Mouse (Mus musculus): ENCODE measurements around the gene Chchd6.

Chchd6 gene

DNA sequence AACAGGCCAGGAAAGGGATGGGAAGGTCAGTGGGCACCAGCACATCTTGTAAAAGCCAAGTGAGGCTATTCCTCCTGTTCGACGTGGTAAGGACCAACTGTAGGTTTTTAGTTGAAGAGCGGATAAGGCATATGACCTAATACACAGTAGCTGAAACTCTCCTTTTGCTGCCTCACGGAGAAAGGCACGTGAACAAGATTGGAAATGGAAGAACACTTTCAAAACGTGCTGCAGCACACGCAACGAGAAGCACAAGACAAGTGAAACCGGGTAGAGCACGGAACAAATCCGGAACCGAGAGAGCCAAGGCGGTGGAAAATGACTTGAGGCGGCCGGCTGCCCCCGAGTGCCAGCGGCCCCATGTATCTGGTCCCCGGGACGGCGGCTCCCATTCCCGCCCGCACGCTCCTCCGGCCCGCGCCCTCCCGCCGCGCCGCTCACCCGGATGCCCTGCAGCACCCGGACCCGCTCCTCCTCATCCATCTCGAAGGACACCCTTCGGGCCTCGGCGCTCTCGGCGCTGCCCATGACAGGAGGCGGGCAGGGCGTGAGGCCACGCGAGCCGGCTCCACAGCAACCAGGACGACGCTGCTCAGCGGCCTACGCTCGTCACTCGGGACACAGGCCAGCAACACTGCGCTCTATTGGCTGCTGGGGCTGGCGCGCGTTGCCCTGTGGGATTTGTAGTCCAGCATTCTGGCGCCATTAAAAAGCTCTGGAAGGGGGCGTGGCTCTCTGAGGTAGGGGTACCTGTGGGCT lies at the start of gene Chchd6:
Gene Chchd6, minus strand, starts transcription at position 635 of the 759 bp plus-strand sequence.
- DNase-seq (ENCODE audit: low read depth) = peak; percentile 89

DNA sequence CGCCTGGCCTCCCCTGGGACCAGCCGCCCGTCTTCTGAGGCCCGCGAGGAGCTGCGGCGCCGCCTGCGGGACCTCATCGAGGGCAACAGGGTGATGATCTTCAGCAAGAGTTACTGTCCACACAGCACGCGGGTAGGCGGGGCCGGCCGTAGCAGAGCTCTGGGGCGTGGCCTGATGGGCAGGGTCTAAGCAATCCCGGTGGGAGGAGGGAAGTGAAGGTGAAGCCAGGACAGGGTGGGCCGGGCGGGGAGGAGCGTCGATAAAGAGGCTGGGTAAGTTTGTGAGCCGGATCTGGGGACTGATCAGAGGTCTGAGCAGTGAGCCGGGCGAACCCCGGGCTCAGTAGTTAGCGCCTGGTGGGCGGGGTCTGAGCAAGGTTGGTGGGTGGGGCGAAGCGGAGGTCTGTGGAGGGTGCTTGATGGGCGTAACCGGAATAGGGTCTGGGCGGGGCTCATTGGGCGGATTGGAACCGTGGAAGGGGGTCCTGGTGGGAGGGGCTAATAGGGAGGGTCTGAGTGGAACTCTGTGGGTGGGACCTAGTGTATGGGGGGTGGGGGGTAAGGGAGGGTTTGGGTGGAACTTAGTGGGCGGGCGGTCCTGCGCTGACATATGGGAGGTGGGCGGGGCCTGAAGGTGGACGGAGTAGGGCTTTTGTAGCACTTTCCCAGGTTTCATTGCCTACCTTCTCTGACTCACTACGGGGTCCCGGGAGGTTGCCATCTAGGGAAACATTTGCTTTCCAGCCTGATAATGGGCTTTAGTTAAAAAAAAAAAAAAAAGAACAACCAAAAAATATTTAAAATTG lies 49.0 kb upstream of the Chchd6 start:
- peak; percentile 57 for DNase-seq (ENCODE audit: low read depth)

- DNase-seq (ENCODE audit: low read depth) = peak; percentile 60
Measured at GRCm38 (mm10) chr6:89643798-89644270, 48.4 kb upstream of the Chchd6 start, which contains the start of gene Txnrd3. Txnrd3 (plus strand) TSS chr6:89643988.

DNA sequence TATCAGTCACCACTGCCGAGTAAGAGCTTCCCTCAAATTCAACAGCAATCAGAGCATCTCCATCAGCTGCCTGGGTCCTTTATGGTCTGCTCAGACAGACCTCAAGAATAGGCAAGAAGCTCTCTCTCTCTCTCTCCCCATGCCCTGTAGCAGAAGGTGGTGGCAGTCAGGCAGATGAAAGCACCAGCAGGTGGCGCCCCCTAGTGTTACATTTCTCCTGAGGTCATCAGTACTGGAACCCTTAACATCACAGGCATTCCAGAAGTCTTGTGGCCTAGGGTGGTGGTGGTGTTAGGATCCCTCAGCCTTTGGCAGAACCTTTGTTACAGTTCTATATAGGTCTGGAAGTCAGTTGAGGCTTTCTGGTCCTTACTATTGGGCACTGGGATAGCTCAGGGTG lies 43.6 kb upstream of the Chchd6 start:
- DNase-seq (ENCODE audit: low read depth) = no peak

DNA sequence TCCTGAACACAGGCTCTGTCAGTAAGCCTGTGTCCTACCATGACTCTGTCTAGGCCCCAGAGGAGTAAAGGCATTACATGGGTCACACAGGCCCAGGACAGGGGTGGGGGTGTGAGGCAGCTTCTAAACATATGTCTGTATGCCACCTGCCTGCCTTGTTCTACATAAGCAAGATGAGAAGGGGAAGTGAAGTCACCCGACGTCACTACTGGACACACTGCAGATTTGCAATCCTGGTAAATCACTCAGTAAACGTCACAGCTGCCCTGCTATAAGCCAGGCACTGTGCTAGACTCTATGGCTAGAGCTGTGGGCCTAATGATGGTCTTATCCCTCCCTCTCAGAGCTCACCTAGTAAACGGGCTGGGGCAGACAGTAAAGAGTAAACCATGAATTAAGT lies 42.5 kb upstream of the Chchd6 start:
- DNase-seq (ENCODE audit: low read depth) = no peak

DNA sequence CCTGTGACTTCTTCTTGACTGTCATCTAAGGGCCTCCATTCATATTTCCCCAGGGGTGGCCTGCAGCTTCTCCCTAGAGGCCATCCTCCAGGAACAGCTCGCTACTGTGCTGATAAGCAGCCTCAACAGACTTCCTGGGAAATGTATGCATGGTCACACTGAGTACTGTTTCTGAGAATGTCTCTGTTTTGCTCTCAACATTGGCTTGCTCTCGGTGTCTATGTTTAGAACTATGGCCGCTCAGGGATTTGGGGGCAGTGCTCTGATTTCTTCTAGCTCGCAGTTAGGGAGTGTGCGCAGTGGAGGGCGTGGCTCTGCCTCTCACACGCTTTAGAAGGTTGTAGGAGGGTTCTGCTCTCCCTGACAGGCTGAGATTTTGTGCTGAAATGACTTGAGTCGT lies 38.9 kb upstream of the Chchd6 start:
- no peak for DNase-seq (ENCODE audit: low read depth)

GRCm38 (mm10) chr6:89633115-89633514 lies 37.7 kb upstream of the Chchd6 start:
- no peak for DNase-seq (ENCODE audit: low read depth)

GRCm38 (mm10) chr6:89631809-89632562 lies 36.5 kb upstream of the Chchd6 start:
- DNase-seq (ENCODE audit: low read depth) = peak; percentile 32

- DNase-seq (ENCODE audit: low read depth) = no peak
Measured at GRCm38 (mm10) chr6:89628045-89628785, 32.8 kb upstream of the Chchd6 start.

GRCm38 (mm10) chr6:89622647-89623046 lies 27.2 kb upstream of the Chchd6 start:
- no peak for DNase-seq (ENCODE audit: low read depth)

DNA sequence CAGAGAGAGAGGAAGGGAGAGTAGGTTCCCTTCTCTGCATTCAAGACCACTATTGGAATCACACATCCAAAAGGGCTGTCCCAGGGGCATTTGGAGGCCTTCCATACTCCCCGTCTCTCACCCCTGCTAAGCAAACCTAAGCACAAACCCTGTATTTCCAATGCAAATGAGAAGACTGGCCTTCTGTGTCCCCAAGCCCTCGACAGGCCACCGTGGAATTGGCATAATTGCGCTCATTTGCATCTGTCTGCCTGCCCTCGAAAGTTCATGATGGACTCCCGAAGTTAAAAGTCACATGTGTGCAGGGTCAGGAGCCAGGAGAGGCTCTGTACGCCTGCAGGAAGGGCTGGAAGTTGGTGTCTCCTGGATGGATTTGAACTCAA lies 19.9 kb upstream of the Chchd6 start:
- no peak for DNase-seq (ENCODE audit: low read depth)

DNA sequence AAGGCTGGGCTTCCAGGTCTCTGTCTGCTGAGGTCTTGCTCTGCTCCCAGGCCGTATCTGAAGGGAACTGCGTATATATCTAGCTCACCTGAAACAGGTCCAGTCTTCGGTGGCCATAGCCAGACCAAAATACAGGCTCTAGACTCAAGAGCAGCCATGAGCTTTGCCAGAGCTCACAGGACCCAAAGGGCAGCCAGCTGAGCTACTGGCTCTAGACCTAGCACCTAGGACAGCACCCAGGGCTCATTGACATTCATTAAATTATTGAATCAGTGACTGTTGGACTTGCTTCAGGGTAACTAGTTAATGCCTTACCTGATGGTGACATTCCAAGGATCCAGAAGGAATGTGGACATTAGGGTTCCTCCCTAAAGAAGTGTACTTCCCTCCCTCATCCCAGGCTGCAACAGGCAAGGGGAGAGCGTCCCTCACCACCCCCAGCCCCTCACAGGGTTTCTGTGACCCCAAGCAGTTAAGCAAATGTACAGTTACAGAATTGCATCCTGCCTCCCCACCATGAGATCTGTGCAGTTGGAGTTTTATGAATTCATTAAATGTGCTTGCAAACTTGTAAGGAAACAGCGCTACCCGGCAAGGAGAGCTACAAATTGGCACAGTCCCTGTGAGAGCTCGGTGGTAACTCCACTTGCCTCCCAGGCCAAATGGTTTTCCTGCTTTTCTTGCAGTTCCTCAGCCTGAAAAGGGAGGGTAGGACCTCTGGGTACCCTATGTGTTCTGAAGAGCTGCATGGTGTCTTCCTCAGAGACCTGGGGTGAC lies 19.3 kb upstream of the Chchd6 start:
- DNase-seq (ENCODE audit: low read depth) = no peak

DNA sequence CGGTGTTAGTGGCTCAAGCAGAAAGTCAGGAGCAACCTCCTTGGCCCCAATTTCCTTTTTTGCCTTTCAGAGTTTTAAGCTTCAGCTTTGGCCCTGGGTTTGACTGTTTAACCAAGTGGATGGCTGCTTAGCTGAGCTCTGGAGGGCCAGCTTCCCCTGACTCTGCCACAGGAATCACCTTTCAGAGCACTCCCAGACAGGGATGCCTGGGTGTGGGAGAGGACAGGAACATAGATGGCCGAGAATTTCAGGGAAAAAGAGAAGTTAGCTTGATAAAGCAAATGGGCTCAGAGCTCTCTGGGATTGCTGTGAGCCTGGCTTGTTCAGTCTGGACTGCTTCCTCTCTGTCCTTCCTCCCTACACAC lies 18.6 kb upstream of the Chchd6 start:
- DNase-seq (ENCODE audit: low read depth) = no peak

- DNase-seq (ENCODE audit: low read depth) = no peak
Measured at GRCm38 (mm10) chr6:89613336-89614106, 18.1 kb upstream of the Chchd6 start.

DNA sequence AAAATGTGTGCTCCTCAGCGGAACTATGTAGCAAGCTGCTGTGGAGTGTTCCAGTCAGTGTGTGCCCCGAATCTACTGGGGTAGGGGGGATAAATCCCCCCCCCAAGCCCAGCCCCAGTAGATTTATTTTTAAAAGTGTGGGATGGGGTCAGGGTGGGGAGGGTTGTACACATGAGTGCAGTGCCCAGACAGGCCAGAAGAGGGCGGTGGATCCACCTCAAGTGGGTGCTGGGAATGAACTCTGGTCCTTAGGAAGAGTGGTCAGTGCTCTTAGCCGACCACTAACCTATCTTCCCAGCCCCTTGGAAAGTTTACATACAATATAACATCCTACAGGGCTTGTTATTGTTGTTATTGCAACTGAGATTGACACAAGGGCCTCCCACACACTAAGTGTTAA lies 12.5 kb upstream of the Chchd6 start:
- DNase-seq (ENCODE audit: low read depth) = no peak

DNA sequence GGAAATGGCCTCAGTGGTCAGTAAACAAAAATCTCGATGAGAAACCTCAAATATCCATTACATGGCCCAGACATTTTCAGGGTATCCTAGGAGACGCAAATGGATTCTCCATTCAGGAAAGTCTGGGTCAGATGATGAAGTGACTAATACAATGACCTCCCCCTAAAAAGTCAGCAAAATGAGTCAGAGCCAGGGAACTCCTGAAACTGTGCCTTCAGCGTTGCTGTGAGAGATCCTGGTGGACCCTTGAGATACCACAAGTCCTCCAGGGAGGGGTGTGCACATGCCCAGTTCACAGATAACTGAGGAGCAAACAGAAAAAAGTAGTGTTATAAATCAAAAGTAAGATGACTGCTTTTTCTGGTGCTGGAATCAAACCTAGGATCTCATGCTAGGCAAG lies 10.6 kb upstream of the Chchd6 start:
- DNase-seq (ENCODE audit: low read depth) = no peak

- DNase-seq (ENCODE audit: low read depth) = no peak
Measured at GRCm38 (mm10) chr6:89596510-89596909, 1.1 kb upstream of the Chchd6 start.

DNA sequence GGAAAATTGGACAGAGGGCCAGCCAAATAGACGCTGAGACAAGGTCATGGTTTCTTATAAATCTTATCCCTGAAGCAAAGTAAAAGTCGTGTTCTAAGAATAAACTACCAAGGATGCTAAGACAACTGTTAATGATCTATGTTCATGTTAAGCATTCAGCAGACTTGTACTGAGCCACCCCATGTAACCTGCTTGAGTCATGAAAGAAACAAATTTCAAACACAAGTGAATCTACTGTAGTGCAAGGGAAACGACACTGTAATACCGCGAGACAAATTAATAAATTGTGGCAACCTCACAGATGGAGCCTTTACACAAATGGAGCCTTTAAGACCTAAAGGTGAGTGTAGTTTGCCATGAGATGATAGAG lies 310 bp upstream of the Chchd6 start:
- DNase-seq (ENCODE audit: low read depth) = no peak

GRCm38 (mm10) chr6:89592016-89592415 lies 3.4 kb downstream of the Chchd6 start:
- DNase-seq (ENCODE audit: low read depth) = no peak

DNA sequence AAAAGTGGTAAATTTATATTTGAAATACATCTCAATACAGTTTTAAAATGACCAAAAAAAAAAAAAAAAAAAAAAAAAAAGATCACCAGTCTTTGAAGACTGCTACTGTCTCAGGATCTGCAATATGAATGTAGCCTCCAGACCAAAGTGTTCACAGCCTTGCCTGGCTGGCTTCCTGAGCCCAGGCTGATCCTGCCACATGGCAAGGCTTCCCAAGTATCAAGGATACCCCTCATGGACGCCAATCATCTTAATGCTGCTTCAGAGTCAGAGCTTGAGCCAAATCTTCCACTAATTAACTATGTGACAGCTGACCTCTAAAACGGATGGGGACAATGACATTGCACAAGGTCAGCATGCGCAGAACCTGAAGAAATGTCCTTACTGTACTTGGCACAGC lies 3.9 kb downstream of the Chchd6 start:
- DNase-seq (ENCODE audit: low read depth) = no peak
